In the genomic region with DNA sequence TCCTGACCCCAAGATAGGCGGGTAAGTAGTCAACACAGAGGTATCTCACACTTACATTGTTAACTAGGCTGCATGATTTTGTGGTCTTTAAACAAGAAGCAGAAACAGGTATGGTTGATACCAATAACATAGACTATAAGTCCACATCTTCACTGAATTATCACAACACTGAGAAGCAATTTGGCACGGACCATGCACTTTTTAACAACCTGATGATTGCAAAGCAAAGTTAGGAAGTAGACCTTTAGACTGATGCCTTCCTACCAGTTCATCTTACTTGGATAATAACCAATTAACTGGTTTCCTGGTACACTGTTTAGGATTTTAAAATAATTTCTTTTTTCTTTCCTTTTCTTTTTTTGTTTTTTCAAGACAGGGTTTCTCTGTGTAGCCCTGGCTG, we compare ENCODE assay signal across 9 mouse cellular contexts. TPM values are rescaled to one million over a fixed set of nuclear protein-coding genes. Genes with fewer than 3 reads are reported as not detected.
DNase-seq lines count a peak whose midpoint lies in the region; ATAC-seq and TF ChIP-seq lines count a peak whose summit lies in the region.
"Had no signal": no experiment of that assay in that cellular context is flagged by ENCODE, and none has a peak within 500 bp of the region (broad histone marks: within the 10 kb centered on the region; RNA-seq: fewer than 3 reads in every experiment).

No protein-coding gene starts in this region.

- TF ChIP-seq POLR2A in ES-Bruce4 (IDR thresholded peaks at IDR 0.05; ENCODE audit: insufficient read depth, low read length): no peak

- peaks cover 11% of the 10 kb centered on the region; the same call in 1 of the 2 replicates for H3K4me1 ChIP-seq in intestine, embryonic 14.5 days (replicated peaks; ENCODE audit: control insufficient read depth, insufficient read depth, low read length)
- H3K4me1 ChIP-seq in intestine, postnatal 0 days (replicated peaks; ENCODE audit: control insufficient read depth, insufficient read depth, low read length): no peaks in the 10 kb centered on the region; the same call in 1 of the 2 replicates
- H3K4me1 ChIP-seq in ES-Bruce4 (ENCODE audit: control insufficient read depth, insufficient read depth, low read length): no peaks in the 10 kb centered on the region
- peaks cover 13% of the 10 kb centered on the region for H3K4me1 ChIP-seq in limb, embryonic 12.5 days (replicated peaks)

- TF ChIP-seq EP300 in ES-Bruce4 (IDR thresholded peaks at IDR 0.05; ENCODE audit: insufficient read depth, low read depth, low read length): no peak

- H3K4me2 ChIP-seq in intestine, embryonic 14.5 days (ENCODE audit: low read length): peak overlapping the region; percentile 69
- no peak overlapping the region for H3K4me2 ChIP-seq in intestine, postnatal 0 days (replicated peaks; ENCODE audit: low read depth)
- peak overlapping the region; percentile 81; the same call in 1 of the 2 replicates for H3K4me2 ChIP-seq in limb, embryonic 12.5 days

- DNase-seq in intestine, embryonic 14.5 days (ENCODE audit: low spot score): no peak
- peak; percentile 37 for DNase-seq in A20 (ENCODE audit: low read depth, low spot score)
- DNase-seq in MN1 (ENCODE audit: low spot score): no peak
- DNase-seq in adrenal gland, adult 2 months: no peak
- no peak for DNase-seq in gastrocnemius, adult 8-10 months (ENCODE audit: low spot score in 2 of 2)

- no peaks in the 10 kb centered on the region for H3K36me3 ChIP-seq in intestine, embryonic 14.5 days (ENCODE audit: control insufficient read depth, insufficient read depth, low read length)
- H3K36me3 ChIP-seq in intestine, postnatal 0 days (ENCODE audit: control insufficient read depth, insufficient read depth): no peaks in the 10 kb centered on the region
- H3K36me3 ChIP-seq in ES-Bruce4 (ENCODE audit: control insufficient read depth, insufficient read depth, low read length, poor library complexity, severe bottlenecking): no peaks in the 10 kb centered on the region
- H3K36me3 ChIP-seq in limb, embryonic 12.5 days: no peaks in the 10 kb centered on the region

- no peaks in the 10 kb centered on the region for H3K9me3 ChIP-seq in intestine, embryonic 14.5 days (ENCODE audit: control insufficient read depth, low read length)
- no peaks in the 10 kb centered on the region for H3K9me3 ChIP-seq in intestine, postnatal 0 days (ENCODE audit: control insufficient read depth)
- no peaks in the 10 kb centered on the region for H3K9me3 ChIP-seq in ES-Bruce4 (replicated peaks; ENCODE audit: control insufficient read depth, insufficient read depth, low read length, poor library complexity, severe bottlenecking)
- no peaks in the 10 kb centered on the region for H3K9me3 ChIP-seq in limb, embryonic 12.5 days

- WGBS in intestine, embryonic 14.5 days: 90% methylated on average over 2 of the region's 2 CpGs
- 74% methylated on average over 2 of the region's 2 CpGs for WGBS in intestine, postnatal 0 days
- WGBS in limb, embryonic 12.5 days: 86% methylated on average over 2 of the region's 2 CpGs

- no peak overlapping the region for H3K4me3 ChIP-seq in intestine, embryonic 14.5 days (ENCODE audit: low read depth, low read length)
- H3K4me3 ChIP-seq in intestine, postnatal 0 days (ENCODE audit: low read depth, low read length): no peak overlapping the region
- no peak overlapping the region for H3K4me3 ChIP-seq in ES-Bruce4 (ENCODE audit: low read depth, low read length)
- H3K4me3 ChIP-seq in limb, embryonic 12.5 days (replicated peaks): no peak overlapping the region

- H3K9ac ChIP-seq in intestine, embryonic 14.5 days (ENCODE audit: low read length): no peak overlapping the region
- H3K9ac ChIP-seq in intestine, postnatal 0 days (ENCODE audit: low read depth, low read length): no peak overlapping the region
- 0 out of 2 replicates have a peak overlapping the region, but pooled peaks have one; percentile 65 for H3K9ac ChIP-seq in ES-Bruce4 (ENCODE audit: low read depth, poor library complexity, severe bottlenecking)
- no peak overlapping the region for H3K9ac ChIP-seq in limb, embryonic 12.5 days (replicated peaks)

- H3K27ac ChIP-seq in intestine, embryonic 14.5 days (ENCODE audit: low read depth): no peak overlapping the region
- H3K27ac ChIP-seq in intestine, postnatal 0 days (ENCODE audit: low read depth, low read length): no peak overlapping the region
- no peak overlapping the region for H3K27ac ChIP-seq in ES-Bruce4 (ENCODE audit: insufficient read depth, low read length)
- H3K27ac ChIP-seq in limb, embryonic 12.5 days: no peak overlapping the region

- ATAC-seq in intestine, embryonic 14.5 days (replicated peaks; ENCODE audit: low FRiP score, low TSS enrichment, low read depth): no peak
- no peak for ATAC-seq in intestine, postnatal 0 days
- ATAC-seq in limb, embryonic 12.5 days (ENCODE audit: insufficient number of reproducible peaks, insufficient read depth, low FRiP score, low TSS enrichment, low read depth): no peak

- TF ChIP-seq CTCF in intestine, postnatal 0 days (IDR thresholded peaks at IDR 0.05; ENCODE audit: low read depth): no peak
- no peak for TF ChIP-seq CTCF in ES-Bruce4 (IDR thresholded peaks at IDR 0.05; ENCODE audit: low read depth, low read length)

- no peaks in the 10 kb centered on the region for H3K27me3 ChIP-seq in intestine, embryonic 14.5 days (replicated peaks; ENCODE audit: control insufficient read depth, insufficient read depth, low read length)
- no peaks in the 10 kb centered on the region for H3K27me3 ChIP-seq in intestine, postnatal 0 days (replicated peaks; ENCODE audit: control insufficient read depth, insufficient read depth, low read length)
- no peaks in the 10 kb centered on the region for H3K27me3 ChIP-seq in ES-Bruce4 (ENCODE audit: control insufficient read depth, insufficient read depth, low read length, poor library complexity, severe bottlenecking)
- H3K27me3 ChIP-seq in limb, embryonic 12.5 days: no peaks in the 10 kb centered on the region
- H3K27me3 ChIP-seq: Patski had no signal

RNA-seq across cellular contexts. Expression of a gene that starts 1.1 kb away (rescaled TPM):
- polyA plus RNA-seq in intestine, embryonic 14.5 days (2014; fragmentation: Nextera tagmentation; extraction: Ambion mirVana): 14.7 and 15.9 TPM in 2 replicates
- polyA plus RNA-seq in intestine, postnatal 0 days (2015; fragmentation: Nextera tagmentation; extraction: Ambion mirVana): 4.3 and 5.3 TPM in 2 replicates
- 73.7 and 75.8 TPM in 2 replicates for polyA plus RNA-seq in ES-Bruce4 (2011; ENCODE audit: insufficient read depth, insufficient read length, low read depth, missing spikeins)
- polyA plus RNA-seq in limb, embryonic 12.5 days (2016; fragmentation: Nextera tagmentation; extraction: Ambion mirVana): 13.7 and 14.0 TPM in 2 replicates
- 1 to 10 TPM; 3.2 to 4.9 TPM for total RNA-seq in adrenal gland, adult 2 months (2021)
- 1.5 and 2.0 TPM in 2 replicates for polyA plus RNA-seq in adrenal gland, adult 2 months (2012; rRNA removed)
- 1 to 10 TPM; 2.2 to 2.9 (median 2.4) TPM for total RNA-seq in gastrocnemius, adult 8-10 months (2022)
